Mouse (Mus musculus): ENCODE measurements at regions not wholly inside any gene's neighbourhood (a gene's known extent, or its start where the extent isn't known, plus 50 kb on each side); places are given as distances from the start of the nearest gene placed in this dataset.

DNA sequence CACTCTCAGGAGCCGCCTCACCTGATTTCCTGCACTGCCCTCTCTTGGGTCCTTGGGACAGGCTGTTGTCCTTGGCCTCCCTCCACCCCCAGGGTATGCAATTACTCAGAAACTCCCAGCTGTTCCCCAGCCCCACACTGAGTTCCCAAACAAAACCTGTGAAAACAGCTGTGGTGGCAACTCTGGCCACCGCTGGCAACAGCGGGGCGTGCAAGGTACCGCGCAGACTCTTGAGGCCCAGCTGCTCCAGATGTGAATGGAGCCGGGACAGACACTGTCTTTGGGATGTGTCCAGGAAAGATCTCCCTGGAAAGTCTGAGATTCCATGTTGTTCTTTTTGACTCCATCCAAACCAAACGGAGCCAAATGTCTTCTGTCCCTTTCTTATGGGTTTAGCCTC is 211.0 kb upstream of the Osr1 start:
- no peak for ATAC-seq (ENCODE audit: insufficient number of reproducible peaks, low FRiP score, low TSS enrichment)

DNA sequence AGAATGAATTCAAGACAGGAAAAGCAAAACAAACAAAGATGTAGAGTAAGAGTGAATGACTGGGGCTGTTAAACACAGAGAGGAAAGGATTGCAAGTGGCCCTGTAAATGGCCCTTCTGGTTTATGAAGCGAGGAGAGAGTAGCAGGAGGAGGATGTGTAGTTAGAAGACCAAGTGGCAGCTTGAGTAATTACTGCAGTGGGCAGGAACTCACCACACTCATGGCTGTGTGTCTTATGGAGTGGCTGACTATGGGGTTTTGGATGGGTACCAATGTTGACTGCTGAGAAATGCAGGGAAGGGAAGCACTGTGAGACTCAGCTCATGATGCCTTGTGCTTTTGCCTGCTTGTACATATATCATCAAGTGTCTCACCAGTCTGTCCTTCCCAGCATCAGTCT is 204.0 kb upstream of the Osr1 start:
- ATAC-seq (ENCODE audit: insufficient number of reproducible peaks, low FRiP score, low TSS enrichment) = no peak

DNA sequence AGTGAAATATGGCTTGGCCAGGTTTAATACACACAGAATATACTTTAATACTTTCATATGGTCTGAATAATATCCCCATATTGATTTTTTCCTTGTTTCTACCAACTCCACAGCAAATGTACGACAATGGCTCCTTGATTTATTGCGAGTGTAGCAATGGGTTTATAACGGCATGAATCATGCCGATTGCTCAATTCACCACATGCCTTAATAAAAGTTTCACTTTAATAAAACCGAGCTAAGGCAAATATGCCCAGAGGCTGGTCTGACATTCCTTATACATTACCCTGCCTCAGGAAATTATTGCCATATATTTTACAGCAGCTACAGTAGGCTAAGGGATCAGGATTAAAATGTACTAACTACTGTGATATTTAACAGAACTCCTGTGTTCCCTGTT is 201.2 kb upstream of the Osr1 start:
- ATAC-seq (ENCODE audit: insufficient number of reproducible peaks, low FRiP score, low TSS enrichment) = no peak

DNA sequence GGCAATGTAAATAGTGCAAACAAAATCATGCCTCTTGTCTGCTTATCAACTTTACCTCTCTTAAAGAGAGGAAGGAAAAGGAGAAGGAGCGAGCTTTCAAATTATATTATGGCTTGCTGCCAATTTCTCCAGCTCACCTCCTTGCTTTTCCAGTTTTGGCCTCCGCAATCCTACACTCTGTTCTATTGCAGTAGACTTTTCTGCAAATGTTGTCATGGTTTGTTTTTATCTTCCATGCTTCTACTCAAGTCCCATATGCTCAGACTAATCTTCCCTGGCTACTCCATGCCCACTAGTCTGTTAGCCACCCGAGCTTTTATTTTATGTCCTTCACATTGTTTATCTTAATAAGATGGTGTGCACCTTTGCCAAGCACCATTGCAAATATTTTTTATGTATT is 168.0 kb upstream of the Osr1 start:
- no peak for ATAC-seq (ENCODE audit: insufficient number of reproducible peaks, low FRiP score, low TSS enrichment)

DNA sequence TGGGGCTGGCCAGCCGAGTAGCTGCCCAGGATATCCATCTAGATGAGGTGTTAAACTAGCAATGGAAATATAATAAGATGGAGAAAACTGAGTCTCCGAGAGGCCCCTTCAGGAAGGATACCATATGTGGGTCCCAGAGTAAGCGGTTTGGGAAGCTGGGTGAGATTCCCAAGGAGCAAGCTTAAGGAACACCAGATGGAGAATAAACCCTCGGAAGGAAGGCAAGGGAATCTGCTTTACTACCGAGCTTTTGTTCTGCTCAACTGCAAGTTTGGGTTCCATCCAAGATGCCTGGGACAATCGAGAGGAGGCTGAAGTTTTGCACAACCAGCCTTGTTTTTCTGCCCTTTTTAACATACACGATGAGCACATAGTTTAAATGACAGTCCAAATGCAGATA is 164.9 kb upstream of the Osr1 start:
- no peak for ATAC-seq (ENCODE audit: insufficient number of reproducible peaks, low FRiP score, low TSS enrichment)

DNA sequence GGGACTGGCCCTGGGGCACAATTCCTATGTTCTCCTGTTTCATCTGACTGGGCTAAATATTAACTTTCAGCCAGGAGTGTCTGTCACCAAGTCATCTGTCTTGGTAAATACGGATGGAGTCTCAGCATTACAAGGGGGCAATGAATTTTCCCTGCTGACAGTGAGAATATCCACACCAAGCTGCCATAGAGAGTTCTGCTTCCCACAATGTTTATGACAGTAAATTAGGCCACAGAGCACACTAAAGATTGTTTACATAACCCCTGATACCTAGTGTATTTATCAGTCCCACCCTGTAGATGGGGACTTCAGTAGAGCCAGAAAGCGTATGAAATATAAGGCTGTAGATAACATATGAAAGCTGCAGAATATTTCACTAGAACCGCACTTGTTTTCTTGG is 150.6 kb upstream of the Osr1 start:
- no peak for ATAC-seq (ENCODE audit: insufficient number of reproducible peaks, low FRiP score, low TSS enrichment)

DNA sequence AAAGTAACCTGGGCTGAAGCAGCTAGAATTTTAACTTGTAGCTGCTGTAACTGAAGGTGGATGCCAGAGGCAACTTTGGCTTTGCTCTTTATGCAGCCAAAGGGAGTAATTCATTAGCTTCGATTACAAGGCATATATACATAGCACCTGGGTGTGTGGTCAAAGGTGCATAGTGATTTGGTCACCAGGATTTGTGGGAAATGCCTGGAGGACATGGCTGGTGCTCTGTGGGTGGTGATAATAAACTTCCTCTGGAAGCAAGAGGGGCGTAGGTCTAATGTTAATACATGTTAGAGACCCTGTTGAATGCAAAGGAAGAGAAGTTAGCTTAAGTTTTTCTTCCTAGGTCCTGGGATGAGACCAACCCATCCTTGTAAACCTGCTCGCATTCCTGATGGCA is 139.3 kb upstream of the Osr1 start:
- no peak for ATAC-seq (ENCODE audit: insufficient number of reproducible peaks, low FRiP score, low TSS enrichment)

DNA sequence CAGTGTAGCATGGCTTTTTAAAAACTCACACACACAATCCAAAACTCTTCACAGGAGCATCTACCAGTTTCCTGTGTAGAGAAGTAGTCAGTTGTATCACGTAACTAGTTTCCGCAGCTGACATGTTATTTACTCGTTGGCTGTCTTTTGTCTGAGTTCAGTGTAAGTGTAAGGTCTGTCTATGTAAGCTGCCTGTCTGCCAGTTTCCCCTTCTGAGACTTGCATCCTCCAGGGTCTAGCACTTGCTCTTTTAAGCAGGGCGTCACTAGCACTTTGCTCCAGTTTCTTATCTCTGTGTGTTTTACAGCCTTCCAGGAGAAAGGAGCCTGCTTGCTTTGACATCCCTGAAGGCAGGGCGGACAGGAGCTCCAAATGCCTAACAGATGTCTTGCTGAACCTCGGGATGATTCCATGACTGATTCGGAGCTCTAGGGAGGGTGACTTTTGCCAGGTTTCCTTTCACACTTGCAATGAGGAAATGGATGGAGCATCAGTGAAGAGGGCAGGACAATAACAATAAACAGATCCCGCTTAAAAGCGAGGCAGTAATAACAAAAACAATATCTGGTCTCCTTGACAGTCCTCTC is 131.2 kb upstream of the Osr1 start:
- no peak for ATAC-seq (ENCODE audit: insufficient number of reproducible peaks, low FRiP score, low TSS enrichment)

DNA sequence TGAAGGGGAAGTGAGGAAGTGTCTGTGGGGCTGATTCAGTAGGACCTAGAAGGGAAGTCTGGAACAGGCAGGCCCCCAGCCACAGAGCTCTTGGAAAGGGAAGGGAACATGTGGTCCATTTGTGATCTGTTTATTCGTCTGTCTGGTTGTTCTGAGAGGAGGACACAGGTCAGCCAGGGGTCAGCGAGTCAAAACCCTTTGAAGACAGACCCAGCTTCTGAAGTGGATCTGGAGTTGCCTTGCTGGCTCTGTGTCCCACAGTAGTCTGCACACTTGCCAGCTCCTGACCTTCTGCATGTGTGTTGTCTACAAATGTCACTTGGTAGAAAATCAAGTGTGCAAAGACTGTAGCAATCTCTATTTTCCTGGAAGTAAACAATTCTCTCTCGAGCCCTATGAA is 119.3 kb upstream of the Osr1 start:
- ATAC-seq (ENCODE audit: insufficient number of reproducible peaks, low FRiP score, low TSS enrichment) = no peak

DNA sequence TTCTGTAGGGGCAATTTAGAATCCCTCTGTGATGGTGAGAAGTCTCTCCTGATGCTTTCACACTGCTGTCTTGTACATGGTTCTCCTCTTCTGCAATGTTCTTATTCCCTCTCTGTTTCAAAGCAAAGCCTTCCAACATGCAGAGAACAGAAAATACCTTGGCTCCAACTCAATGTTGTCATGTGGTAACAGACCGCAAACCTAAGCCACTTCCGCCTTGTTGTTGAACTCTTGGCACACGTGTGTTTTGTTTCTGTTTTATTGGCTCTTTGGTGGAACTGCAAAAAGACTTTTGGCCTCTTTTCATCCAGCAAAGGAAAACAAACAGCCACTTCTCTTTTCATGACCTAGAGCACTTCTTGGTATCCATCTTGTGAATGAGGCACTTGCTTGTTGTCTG is 109.7 kb upstream of the Osr1 start:
- no peak for ATAC-seq (ENCODE audit: insufficient number of reproducible peaks, low FRiP score, low TSS enrichment)

DNA sequence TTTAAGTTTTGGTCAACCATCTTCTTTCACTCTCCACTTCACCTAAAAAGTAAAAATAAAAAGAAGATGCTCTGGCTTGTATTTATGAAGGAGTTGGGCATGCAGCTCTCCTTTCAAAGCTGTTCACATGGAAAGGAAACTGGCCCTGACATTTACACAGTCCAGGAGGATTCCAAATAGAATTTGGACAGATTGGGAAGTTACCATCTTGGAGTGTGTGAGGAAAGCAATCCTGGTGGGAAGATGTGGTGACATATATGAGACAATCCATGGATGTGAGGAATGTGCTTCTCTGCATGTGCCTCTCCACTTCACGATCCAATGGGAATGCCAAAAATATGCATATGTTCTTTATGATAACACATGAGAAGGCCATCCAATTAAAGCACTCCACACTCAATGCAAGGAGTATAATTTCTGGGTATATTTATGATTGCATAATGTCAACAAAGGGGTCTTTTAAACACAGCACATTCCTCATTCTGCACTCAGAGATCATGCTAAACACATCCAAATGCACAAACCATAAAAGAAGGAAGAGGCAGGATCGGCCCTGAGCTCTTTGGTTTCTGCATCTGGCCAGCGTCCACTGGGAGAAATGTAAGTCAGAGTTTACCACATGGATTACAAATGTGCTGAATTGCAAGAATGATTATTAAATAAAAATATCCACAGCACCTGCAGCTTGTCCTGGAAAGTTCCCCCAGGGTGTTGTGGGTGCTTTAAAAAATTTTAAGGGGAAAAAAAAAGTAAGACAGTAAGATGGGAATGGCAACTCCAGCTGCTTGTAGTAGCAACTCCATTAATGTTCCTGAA is 100.1 kb upstream of the Osr1 start:
- no peak for ATAC-seq (ENCODE audit: insufficient number of reproducible peaks, low FRiP score, low TSS enrichment)

DNA sequence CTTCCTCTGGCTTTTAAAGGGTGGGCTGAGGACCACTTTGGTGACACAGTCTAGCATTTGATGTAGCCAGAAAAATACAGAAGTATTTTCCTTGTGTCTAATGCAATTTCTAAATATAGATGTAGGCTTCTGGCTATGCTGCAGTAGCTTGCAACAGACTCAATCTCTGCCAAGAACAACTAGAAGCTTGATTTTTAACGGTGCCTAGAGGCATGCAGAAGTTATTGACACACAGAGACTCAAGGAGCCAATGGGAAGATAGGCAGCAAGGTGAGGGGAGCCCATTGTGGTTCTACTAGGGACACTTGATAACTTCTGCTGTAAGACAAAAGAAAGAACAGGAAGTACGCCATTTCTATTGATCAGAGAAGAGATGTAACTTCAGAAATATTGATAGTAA is 94.1 kb upstream of the Osr1 start:
- no peak for ATAC-seq (ENCODE audit: insufficient number of reproducible peaks, low FRiP score, low TSS enrichment)

DNA sequence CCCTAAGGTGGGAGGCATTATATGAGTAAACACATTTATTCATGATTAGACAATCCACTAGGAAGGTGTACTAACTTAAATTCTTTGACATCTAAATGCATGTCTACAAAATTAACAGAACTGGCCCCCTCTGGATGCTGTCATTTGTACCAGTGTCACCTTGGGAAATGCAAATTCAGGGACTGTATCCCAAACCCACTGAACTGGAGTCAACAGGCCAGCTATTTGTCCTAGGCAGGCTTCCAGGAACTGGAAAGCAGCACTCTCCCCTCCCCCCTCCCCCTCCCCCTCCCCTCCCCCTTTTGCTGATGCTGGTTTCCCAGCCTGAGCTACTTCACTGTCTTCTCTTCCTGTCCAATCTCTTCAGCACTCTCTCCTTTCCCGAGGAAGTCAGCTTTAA is 91.7 kb upstream of the Osr1 start:
- ATAC-seq (ENCODE audit: insufficient number of reproducible peaks, low FRiP score, low TSS enrichment) = no peak

DNA sequence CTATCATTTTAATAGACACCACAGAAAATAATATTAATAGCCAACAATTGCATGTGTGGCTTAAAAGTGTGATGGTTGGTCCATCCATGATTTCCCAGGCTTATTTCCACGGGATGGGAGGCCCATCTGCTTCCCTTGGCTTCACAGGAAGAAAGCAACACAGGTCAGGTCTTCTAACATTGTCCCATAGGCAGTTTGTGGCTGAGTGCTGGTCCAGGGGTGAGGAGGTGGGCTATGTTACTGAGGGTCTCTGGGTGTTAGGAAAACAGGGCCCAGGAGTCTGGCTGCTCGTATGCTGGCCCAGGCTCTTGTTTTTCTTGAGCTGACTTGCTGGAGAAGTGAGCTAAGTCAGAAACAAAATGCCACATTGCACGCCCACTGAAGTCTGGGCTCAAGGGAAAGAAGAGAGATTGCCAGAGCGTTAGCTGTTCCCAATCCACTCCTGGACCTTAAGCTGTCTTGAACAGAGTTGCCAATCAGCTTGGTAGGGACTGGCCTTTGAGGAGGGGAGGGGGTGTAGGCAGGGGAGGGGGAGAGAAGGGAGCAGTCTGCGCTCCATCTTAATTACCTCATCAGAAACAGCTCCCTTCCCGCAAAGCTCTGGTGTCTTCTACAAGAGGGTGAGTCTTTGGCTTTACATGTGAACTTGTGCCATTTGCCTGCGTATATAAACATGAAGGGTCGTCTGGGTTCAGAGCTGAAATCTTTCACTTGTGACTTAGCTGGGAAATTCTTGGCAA is 82.1 kb upstream of the Osr1 start:
- no peak for ATAC-seq (ENCODE audit: insufficient number of reproducible peaks, low FRiP score, low TSS enrichment)

DNA sequence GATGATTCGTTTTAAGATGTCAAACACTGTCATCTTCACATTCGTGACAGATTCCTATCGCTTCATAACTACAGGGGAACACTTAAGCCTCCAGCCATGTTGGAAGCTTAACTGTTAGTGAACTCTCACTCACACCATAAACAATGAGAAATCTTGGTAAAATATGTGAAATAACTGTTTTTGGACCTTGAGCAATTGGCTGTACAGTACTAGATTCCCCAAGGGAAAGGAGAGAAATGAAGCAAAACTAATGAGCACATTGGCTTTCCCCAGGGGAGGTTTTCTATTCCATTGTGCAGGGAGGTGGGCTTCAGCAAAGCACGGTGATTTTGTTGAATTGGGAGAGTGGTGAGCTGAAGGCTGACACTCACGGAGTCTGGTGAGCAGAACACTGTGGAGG is 56.0 kb upstream of the Osr1 start:
- ATAC-seq (ENCODE audit: insufficient number of reproducible peaks, low FRiP score, low TSS enrichment) = no peak

DNA sequence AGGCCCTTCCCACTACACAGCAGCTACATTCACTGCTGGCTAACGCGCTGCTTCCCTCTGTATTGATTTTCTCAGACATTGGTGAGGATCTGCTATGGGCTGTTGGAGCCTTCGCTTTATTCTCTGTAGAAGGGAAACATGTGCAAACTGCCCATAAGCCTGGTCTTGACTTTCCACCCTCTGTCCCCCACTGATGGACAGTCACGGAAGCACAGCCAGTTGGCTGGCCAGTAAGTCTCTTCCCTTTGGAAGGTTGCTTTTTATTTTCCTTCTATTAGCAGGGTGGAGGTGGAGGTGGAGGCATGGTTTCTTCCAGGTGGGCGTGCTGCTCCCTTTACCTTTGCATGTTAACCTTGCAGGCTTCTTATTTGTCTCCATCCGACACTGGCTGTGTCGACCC is 51.1 kb upstream of the Osr1 start:
- ATAC-seq (ENCODE audit: insufficient number of reproducible peaks, low FRiP score, low TSS enrichment) = no peak

DNA sequence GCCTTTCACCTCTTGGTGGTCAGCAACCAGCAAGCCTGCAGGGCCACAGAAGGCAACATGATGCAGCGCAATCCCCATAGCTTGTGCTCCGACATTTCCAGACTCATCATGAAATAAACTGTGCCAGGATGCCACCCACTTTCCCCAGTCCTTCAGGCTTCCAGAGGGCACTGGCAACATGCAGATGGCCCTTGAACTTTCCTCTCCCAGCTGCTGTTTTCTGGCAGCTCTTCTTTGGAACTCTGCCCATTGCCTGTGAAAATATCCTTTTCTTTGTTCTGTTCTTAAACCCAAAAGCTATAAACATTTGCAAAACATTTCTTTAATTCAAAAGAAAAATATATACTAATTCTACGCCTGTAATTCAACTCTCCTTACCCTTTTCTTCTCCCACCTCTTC is 50.6 kb upstream of the Osr1 start:
- no peak for ATAC-seq (ENCODE audit: insufficient number of reproducible peaks, low FRiP score, low TSS enrichment)
